Mouse (Mus musculus): ENCODE data around the gene Acp4. TPM values are rescaled to one million over a fixed set of nuclear protein-coding genes. Genes with fewer than 3 reads are reported as not detected.

Acp4 gene
- total and polyA plus RNA-seq, 2 experiments, result not detected

DNA sequence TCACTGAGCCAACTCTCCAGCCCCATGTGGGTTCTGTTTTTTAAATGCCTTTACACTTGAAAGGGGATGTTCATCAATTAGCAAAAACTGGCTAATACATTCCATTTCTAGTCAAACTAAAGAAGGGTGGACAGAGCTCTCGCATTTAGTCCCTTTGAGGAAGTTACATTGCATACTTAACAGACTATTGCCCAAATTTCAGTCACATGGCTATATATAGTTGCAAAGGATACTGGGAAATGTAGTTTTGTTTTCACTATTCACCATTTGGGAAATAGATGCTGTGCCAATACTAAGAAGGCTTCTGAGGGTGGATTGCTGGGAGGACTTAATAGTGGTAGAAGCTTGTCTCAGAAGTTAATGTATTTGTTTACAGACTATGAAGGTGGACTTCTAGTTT is 23.8 kb upstream of the Acp4 start:
- TF ChIP-seq POLR2A (IDR thresholded peaks at IDR 0.05; ENCODE audit: extremely low read depth, insufficient read depth, low read length), result no peak
- no peak for TF ChIP-seq CTCF (IDR thresholded peaks at IDR 0.05; ENCODE audit: low read depth, low read length)
- Histone ChIP-seq H3K9ac (ENCODE audit: low read depth, low read length) (no peak overlapping the region), H3K4me3 (ENCODE audit: insufficient read depth, low read depth, low read length) (no peak overlapping the region), H3K79me2 (ENCODE audit: control insufficient read depth, insufficient read depth, low read length) (no peaks in the 10 kb centered on the region), H3K36me3 (ENCODE audit: control insufficient read depth, insufficient read depth, low read length) (no peaks in the 10 kb centered on the region), H3K27ac (replicated peaks; ENCODE audit: insufficient read depth, low read depth, low read length) (no peak overlapping the region), H3K27me3 (ENCODE audit: control insufficient read depth, insufficient read depth, low read length) (no peaks in the 10 kb centered on the region), H3K4me1 (ENCODE audit: control insufficient read depth, insufficient read depth, low read length) (no peaks in the 10 kb centered on the region)
- no peak for DNase-seq (ENCODE audit: extremely low read depth, low read depth, low spot score)
- 54% methylated on average over 1 of the region's 1 CpGs for WGBS

DNA sequence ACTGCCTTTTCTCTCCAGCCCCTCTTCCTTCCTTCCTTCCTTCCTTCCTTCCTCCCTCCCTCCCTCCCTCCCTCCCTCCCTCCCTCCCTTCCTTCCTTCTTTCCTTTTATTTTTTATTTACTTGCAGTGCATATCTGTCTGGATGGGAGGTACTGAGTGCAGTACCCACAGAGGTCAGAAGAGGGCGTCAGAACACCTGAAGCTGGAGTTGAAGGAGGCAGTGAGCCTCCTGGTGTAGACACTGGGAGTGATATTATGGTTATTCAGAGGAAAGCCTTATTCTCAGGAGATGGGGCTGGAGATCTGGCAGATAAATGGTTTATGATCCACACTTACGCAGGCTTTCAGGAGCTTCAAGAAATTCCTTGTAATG is 20.1 kb upstream of the Acp4 start:
- no peaks in the 10 kb centered on the region for H3K27me3 ChIP-seq (ENCODE audit: control insufficient read depth, insufficient read depth, low read length)
- peak; percentile 53; the same call in 1 of the 2 replicates for TF ChIP-seq CTCF (IDR thresholded peaks at IDR 0.05; ENCODE audit: low read depth, low read length)
- TF ChIP-seq POLR2A (IDR thresholded peaks at IDR 0.05; ENCODE audit: extremely low read depth, insufficient read depth, low read length), result no peak
- WGBS, result 48% methylated on average over 2 of the region's 2 CpGs
- H3K9ac ChIP-seq (ENCODE audit: low read depth, low read length), result no peak overlapping the region
- no peak overlapping the region for H3K27ac ChIP-seq (replicated peaks; ENCODE audit: insufficient read depth, low read depth, low read length)
- H3K4me1 ChIP-seq (ENCODE audit: control insufficient read depth, insufficient read depth, low read length), result no peaks in the 10 kb centered on the region
- no peaks in the 10 kb centered on the region for H3K79me2 ChIP-seq (ENCODE audit: control insufficient read depth, insufficient read depth, low read length)
- no peaks in the 10 kb centered on the region for H3K36me3 ChIP-seq (ENCODE audit: control insufficient read depth, insufficient read depth, low read length)
- no peak overlapping the region for H3K4me3 ChIP-seq (ENCODE audit: insufficient read depth, low read depth, low read length)
- DNase-seq (ENCODE audit: extremely low read depth, low read depth, low spot score), result peak; percentile 32

DNA sequence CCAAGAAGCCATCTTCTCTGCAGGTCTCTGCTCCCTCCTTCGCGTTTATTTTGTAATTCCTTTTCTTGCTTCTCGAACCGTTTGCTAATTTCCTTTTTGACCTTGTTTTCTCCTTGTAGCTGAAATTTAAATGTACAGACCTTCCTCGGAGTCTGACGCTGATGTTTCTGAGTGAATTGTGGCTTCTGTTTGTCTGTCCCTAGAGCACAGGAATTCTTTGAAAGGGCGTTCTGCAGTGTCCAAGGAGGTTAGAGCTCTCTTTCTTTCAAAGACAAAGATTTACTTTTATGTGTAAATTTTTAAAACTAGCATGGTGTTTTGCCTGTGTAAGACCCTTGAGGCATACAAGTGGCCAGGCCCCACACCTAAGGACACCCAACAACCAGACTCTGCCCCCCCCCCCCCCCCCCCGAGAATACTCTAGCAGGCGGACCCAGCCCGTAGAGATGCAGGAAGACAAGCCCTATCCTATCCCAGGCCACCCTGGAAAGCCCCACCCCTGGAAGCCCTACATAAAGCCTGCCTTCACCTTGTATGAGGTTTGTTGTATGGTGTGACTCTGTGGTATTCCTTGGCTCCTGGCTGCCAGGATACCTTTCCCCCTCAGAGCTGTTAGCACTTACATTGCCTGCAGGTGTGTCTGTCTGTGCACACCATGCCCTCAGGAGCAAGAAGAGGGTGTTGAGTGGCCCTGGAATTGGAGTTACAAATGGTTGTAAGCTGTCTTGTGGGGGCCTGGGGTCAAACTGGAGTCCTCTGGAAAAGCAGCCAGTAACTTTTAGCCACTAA is 19.5 kb upstream of the Acp4 start:
- Histone ChIP-seq H3K79me2 (ENCODE audit: control insufficient read depth, insufficient read depth, low read length) (no peaks in the 10 kb centered on the region), H3K27me3 (ENCODE audit: control insufficient read depth, insufficient read depth, low read length) (no peaks in the 10 kb centered on the region), H3K9ac (ENCODE audit: low read depth, low read length) (no peak overlapping the region), H3K4me1 (ENCODE audit: control insufficient read depth, insufficient read depth, low read length) (no peaks in the 10 kb centered on the region), H3K27ac (replicated peaks; ENCODE audit: insufficient read depth, low read depth, low read length) (no peak overlapping the region), H3K36me3 (ENCODE audit: control insufficient read depth, insufficient read depth, low read length) (no peaks in the 10 kb centered on the region), H3K4me3 (ENCODE audit: insufficient read depth, low read depth, low read length) (no peak overlapping the region)
- TF ChIP-seq POLR2A (IDR thresholded peaks at IDR 0.05; ENCODE audit: extremely low read depth, insufficient read depth, low read length) (no peak), CTCF (IDR thresholded peaks at IDR 0.05; ENCODE audit: low read depth, low read length) (no peak)
- WGBS, result 80% methylated on average over 10 of the region's 10 CpGs
- no peak for DNase-seq (ENCODE audit: extremely low read depth, low read depth, low spot score)

DNA sequence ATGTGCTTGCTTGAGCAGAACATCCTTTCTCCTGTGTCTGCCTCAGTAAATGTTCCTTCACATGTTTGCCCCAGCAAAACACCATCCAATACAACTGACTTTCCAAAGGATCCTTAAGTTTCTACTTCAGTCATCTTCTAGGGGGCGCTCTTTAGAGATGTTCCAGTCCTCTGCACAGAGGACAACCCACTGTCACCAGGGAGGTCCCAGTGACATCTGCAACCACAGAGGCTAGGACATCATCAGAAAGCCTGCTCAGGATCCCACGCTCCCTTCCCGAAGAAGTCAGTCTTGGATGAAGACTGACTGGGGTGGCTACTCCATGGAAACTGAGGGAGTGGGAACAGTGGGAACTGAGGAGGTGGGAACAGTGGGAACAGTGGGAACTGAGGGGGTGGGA is 18.4 kb upstream of the Acp4 start:
- TF ChIP-seq CTCF (IDR thresholded peaks at IDR 0.05; ENCODE audit: low read depth, low read length) (no peak), POLR2A (IDR thresholded peaks at IDR 0.05; ENCODE audit: extremely low read depth, insufficient read depth, low read length) (no peak)

DNA sequence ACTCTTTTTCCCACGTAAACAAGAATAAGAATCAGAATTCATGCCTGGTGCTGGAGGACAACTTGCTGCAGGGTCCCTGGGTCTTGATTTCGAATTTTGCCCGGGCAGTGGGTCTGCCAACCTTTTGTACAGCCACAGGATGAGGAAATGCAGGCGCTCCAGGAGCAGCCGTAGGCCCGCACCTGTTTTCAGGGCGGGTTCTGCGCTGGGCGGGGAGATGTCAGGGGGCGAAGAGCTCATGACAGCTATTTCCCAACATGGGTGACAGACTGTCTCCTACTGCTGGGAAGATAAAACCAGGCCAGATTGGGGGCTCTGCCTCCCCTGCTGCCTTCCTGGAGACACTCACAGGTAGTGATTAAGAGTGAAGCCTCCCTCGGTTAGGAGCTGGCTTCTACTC is 16.9 kb upstream of the Acp4 start:
- Histone ChIP-seq H3K79me2 (ENCODE audit: control insufficient read depth, insufficient read depth, low read length) (no peaks in the 10 kb centered on the region), H3K9ac (ENCODE audit: low read depth, low read length) (no peak overlapping the region), H3K27me3 (ENCODE audit: control insufficient read depth, insufficient read depth, low read length) (no peaks in the 10 kb centered on the region), H3K36me3 (ENCODE audit: control insufficient read depth, insufficient read depth, low read length) (no peaks in the 10 kb centered on the region), H3K4me3 (ENCODE audit: insufficient read depth, low read depth, low read length) (no peak overlapping the region), H3K27ac (replicated peaks; ENCODE audit: insufficient read depth, low read depth, low read length) (no peak overlapping the region), H3K4me1 (ENCODE audit: control insufficient read depth, insufficient read depth, low read length) (no peaks in the 10 kb centered on the region)
- no peak for DNase-seq (ENCODE audit: extremely low read depth, low read depth, low spot score)
- WGBS, result 49% methylated on average over 11 of the region's 11 CpGs
- TF ChIP-seq POLR2A (IDR thresholded peaks at IDR 0.05; ENCODE audit: extremely low read depth, insufficient read depth, low read length), result no peak
- no peak for TF ChIP-seq CTCF (IDR thresholded peaks at IDR 0.05; ENCODE audit: low read depth, low read length)

More for the DNA sequence above, 18.4 kb upstream of the Acp4 start:
- no peak overlapping the region for H3K4me3 ChIP-seq (ENCODE audit: insufficient read depth, low read depth, low read length)
- H3K27me3 ChIP-seq (ENCODE audit: control insufficient read depth, insufficient read depth, low read length), result no peaks in the 10 kb centered on the region
- H3K27ac ChIP-seq (replicated peaks; ENCODE audit: insufficient read depth, low read depth, low read length), result no peak overlapping the region
- no peak for DNase-seq (ENCODE audit: extremely low read depth, low read depth, low spot score)
- WGBS, result 76% methylated on average over 3 of the region's 3 CpGs
- H3K36me3 ChIP-seq (ENCODE audit: control insufficient read depth, insufficient read depth, low read length), result no peaks in the 10 kb centered on the region
- no peak overlapping the region for H3K9ac ChIP-seq (ENCODE audit: low read depth, low read length)
- no peaks in the 10 kb centered on the region for H3K79me2 ChIP-seq (ENCODE audit: control insufficient read depth, insufficient read depth, low read length)
- H3K4me1 ChIP-seq (ENCODE audit: control insufficient read depth, insufficient read depth, low read length), result no peaks in the 10 kb centered on the region

DNA sequence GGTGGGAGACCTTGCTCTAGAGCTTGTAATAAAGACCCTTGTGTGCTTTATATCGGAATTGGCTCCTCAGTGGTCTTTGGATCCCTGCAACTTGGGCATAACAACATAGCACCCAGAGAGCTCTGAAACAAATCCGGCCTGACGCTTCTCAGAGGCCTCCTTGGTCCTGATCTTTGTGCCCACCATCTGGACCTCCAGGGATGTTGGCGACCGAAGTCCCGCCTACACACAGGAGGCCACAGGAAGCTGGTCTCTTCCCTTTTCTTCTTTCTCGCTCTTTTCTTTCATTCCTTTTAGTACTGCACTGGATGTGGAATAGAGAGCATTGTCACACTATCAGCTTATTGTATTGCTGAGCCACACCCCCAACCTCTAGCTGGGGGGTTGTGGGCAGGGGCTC is 16.3 kb upstream of the Acp4 start:
- H3K4me1 ChIP-seq (ENCODE audit: control insufficient read depth, insufficient read depth, low read length), result no peaks in the 10 kb centered on the region
- no peak overlapping the region for H3K9ac ChIP-seq (ENCODE audit: low read depth, low read length)
- no peaks in the 10 kb centered on the region for H3K36me3 ChIP-seq (ENCODE audit: control insufficient read depth, insufficient read depth, low read length)
- TF ChIP-seq POLR2A (IDR thresholded peaks at IDR 0.05; ENCODE audit: extremely low read depth, insufficient read depth, low read length) (no peak), CTCF (IDR thresholded peaks at IDR 0.05; ENCODE audit: low read depth, low read length) (no peak)
- H3K27me3 ChIP-seq (ENCODE audit: control insufficient read depth, insufficient read depth, low read length), result no peaks in the 10 kb centered on the region
- no peak for DNase-seq (ENCODE audit: extremely low read depth, low read depth, low spot score)
- 80% methylated on average over 7 of the region's 7 CpGs for WGBS
- H3K4me3 ChIP-seq (ENCODE audit: insufficient read depth, low read depth, low read length), result no peak overlapping the region
- H3K27ac ChIP-seq (replicated peaks; ENCODE audit: insufficient read depth, low read depth, low read length), result no peak overlapping the region
- H3K79me2 ChIP-seq (ENCODE audit: control insufficient read depth, insufficient read depth, low read length), result no peaks in the 10 kb centered on the region

All from liver, adult 2 months (tissue).